Mouse (Mus musculus) monocyte, adult 2 months (primary cell): ENCODE results near the gene Golga3.

Source experiments
- DNase-seq, 2 experiments: peaks; one replicate each; pipeline ENCODE4 v3.0.0; 2022; ENCODE audit warnings: low spot score in 2 of 2, low read depth in 1 of 2

Golga3 gene

DNA sequence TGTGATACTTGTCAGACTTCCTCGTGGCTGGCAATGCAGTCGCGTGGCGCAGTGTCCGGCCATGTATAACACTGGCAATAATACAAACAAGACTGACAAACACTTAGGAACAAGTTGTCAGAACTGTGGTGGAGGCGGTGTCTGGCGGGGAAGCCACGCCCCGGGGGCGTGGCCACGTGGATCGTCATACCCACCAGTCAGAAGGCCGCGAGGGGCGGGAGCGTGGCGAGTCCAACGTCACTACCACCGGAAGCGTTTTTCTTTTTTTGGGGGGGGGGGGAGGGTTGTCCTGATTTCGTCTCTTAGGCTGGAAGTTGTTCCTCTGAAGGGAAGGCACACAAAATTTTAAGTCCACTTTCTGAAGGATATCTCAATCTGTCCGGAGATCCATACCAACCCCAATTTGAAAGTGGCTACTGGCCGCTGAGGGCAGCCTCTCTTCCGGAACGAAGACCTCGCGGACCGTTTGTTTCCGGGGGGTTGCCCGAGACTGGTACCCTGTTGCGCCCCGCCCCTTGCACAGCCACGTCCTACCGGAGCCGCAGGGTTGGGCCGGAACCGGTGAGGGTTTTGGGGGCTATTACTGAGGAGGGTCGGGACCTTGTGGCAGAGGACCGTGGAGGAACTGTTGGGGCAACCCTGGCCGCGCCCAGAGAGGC, at the start of gene Golga3:
Golga3 (plus strand) TSS at position 340 of the 659 bp plus-strand sequence.
- DNase-seq: peak; percentile 73 to 83

DNA sequence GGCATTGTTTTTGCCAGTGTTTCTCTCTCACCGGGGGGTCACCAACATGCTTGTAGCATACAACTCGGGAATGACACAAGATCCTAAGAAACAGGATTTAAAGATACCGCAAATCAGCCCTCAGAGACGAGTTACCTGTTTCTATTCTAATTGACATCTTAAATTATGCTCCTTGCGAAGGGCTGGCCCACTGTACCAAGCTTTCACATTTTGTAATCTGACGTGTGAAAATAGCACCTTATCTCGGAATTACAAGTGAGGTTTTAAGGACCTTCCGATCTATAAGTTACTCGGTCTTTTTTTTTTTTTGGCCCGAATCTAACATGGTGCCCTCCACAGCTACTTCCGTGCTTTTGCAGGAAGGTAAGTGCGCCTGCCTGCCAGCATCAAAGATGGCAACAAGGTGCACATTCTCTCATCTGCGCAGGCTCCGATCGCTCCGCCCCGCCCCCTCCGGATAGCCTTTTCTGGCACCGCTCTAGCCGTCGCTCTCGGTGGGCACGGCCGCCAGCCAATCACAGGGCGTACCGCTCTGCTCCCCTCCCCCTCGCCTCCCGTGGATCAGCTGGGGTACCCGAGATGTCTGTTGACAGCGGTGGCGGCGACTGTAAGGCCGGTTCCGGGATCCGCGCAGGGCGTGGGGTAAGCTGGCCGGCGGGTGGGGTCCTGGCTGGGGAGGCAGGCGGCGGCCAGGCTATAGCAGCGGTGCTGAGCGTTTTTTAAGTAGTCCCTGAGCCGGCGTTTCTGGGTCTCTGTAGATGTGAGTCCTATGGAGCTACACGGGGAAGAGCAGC, 41.0 kb upstream of the Golga3 start, which contains the start of gene Chfr:
Chfr (plus strand) TSS at position 550 of the 794 bp plus-strand sequence.
- DNase-seq: peak; percentile 97 to 98

DNA sequence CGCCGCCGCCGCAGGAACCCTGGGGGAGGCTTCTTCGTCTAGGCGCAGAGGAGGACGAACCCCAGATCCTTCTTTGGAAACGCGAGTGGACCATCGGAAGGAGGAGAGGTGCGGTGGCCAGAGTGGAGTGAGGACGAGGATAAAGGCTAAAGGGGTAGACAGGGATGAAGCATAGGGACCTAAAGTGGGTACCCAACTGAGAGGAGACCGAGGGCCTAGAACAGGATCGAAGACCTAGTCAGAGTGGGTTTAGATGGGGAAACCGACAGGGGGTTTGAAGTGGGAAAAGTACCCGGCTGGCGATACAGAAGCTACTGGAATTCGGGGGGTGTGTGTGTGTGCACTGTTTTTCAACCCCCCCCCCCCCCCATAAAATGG, 40.4 kb upstream of the Golga3 start:
- no peak for DNase-seq

DNA sequence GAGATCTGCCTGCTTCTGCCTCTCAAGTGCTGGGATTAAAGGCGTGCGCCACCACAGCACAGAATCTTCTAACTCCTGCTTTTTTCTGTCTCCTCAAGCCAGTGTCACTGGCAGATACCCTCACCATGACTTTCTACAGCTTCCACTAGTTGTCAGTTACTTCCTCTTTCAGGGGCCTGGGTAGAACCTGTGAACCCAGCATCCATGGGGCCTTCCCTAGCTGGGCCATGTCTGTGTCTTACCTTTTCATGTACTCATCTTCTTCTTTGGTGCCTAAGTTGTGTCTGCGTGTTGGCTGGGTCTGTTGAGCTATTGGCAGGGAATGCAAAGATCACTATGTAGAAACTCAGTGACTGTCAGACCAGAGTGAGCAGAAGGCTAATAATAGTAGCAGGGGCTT, 38.7 kb upstream of the Golga3 start:
- no peak for DNase-seq

DNA sequence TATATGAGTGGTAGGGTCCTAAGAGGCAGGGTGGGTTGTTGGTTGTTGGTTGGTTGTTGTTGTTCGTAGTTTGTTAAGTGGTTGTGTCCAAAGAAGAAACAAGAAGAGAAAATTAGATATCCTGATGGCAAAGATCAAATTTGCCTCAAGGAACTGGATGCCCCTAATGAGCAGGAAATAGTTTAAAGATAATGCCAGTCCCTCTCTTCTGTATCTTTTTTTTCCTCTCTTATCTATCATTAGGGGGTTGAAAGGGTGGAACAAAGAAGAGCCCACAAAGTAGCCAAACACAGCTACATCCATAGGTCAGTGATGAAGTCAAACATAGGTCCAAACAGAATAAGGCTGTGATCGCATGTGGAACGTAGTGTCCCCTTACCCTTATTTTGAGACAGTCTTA, 37.2 kb upstream of the Golga3 start:
- no peak for DNase-seq

DNA sequence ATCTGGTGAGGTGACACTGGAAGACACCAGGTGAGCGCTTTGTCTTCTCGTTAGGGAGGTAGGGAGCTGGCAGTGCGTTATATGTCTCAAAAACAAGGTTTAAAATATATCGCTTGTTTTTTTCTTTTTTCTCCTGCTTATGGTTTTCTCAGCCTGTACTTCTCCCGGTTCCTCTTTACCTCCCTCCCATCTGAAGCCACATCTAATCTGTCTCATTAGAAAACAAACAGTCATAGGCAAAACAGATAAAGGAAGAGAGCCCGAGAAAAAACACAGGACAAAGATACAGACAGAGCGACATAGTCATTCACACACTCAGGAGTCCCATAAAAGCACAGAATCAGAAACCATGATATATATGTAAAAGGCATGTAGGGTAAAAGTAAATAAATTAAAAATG, 36.1 kb upstream of the Golga3 start:
- no peak for DNase-seq

DNA sequence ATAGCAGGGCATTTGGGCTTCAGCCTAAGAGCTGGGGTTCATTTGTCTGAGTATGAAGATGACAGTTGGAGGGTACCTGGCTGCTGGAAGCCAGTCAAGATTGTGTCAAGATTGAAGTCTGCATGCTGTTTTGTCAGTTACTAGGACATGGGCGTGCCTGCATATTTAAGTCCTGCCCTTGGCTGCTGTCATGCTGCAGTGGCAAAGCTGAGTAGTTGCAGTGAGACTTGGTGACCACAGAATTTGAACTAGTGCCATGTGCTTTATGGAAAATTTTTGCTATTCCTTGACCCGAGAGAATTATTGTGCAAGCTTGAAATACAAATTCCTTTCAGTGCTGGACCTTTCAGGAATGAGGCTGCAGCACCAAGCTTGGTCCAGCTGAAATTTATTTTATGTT, 34.2 kb upstream of the Golga3 start:
- no peak for DNase-seq

DNA sequence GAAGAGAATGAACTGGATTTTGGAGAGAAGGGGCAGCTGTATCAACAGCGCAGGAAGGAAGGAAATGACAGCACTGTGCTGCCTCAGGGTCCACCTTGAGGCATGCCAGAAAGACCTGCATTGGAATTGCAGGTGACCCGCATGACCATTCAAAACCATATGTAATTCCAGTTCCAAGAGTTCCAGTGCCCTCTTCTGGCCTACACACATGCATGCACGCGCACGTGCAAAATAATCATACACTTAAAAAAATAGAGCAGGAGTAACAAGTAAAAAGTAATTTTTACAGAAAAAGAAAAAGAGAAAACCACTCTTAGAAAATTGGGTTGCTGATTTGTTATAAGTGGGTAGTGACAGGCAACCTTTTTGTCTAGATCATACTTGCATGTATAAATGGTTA, 33.5 kb upstream of the Golga3 start:
- DNase-seq: no peak

DNA sequence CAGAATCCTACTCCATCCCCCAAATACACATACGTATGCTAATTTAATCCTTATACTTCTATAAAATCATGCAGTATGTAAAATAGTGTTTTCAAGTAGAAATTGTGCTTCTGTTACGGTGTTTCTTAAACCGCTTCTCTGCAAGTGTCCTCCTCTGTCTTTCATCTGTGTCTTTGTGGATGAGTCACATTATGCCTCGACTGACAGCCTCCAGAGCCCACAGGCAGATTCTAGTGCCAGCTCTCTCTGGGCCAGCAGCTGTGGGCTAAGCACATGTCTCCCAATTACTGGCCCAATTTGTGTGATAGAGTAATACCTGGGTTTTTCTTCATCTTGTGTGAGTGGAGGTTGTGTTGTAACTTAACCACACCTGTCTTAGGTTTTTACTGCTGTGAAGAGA, 7.1 kb upstream of the Golga3 start:
- no peak for DNase-seq

DNA sequence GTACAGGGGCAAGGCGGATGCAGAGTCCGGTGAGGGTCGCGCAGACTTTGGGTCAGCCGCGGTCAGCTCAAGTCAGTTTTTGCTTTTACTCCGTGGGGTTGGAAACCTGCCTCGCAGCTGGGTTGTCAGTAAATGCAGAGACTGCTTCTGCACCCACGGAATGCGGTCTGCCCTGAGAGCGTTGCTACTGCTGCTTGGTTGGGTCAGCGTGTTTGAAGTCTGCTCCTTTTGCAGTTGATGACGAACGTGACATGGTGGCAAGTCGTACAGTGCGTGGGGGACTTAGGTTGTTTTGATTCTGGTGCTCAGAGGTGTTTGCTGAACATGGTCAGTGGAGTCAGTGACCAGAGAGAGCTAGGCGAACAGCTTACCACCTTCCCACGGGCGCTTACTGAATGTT, 520 bp downstream of the Golga3 start:
- no peak for DNase-seq

DNA sequence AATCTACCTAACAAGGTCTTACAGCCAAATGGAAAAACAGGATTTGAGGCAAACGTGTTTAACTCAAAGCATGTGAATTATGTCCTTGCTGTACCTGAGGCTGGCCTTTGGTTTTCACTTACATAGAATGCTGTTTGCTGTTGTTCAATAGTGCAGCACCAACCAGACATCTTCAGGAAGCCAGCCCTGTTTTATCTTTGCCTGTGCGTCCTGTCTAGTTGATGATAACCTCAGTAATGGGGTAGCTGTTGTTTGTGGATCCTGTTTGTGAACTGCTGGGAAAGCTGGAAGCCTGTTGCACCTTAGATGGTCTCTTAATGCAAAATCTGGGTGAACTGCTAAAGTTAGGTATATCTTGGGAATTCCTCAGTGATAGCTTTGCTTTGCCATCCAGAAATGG, 2.1 kb downstream of the Golga3 start:
- DNase-seq: no peak

DNA sequence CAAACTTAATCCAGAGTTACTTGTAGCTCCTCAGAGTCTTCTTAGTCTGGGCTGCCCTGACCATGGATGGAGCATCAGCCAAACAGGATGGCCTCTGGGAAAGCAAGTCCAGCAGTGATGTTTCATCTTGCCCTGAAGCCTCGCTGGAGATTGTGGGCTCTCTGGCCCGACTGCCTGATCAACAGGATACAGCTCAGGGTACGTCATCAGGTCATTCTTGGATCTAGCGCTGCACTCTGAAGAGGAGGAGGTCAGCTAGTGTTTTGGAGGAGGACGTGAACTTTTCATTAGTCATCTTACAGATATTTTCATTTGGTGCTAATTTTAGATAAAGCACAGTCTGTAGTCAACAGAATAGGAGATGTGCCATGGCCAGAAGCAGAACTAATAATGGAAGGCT, 5.2 kb downstream of the Golga3 start:
- DNase-seq: no peak

DNA sequence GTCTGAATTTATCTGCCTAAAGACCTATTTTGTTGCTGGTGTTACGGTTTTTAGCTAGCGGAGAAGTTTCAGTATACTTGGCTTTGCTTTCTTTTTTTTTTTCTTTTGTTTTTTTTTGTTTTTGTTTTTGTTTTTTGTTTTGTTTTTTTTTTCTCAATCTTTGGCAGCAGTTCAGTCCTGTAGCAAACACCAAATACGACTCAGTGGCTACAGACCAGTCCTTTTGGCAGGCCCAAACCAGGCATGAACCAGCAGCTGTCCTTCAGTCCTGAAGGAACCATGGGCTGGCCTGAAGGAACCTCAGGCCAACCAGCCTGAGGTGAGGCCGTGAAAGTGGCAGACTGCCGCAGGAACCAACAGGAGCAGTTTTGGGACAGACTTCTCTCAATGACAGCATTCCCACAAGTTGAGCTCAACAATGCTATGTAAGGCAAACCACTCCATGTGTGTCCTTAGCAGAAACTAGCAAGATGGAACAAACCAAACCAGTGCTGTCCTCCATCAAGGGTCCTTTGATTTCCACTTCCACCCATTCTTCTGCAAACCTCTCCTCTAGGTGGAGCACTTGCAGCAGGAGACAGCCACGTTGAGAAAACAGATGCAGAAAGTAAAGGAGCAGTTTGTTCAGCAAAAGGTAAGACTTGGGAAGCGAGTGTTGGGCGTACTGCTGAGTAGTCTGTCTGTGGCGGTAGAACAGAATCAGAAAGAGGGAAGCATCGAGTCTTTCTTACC, 26.8 kb downstream of the Golga3 start:
- no peak for DNase-seq

DNA sequence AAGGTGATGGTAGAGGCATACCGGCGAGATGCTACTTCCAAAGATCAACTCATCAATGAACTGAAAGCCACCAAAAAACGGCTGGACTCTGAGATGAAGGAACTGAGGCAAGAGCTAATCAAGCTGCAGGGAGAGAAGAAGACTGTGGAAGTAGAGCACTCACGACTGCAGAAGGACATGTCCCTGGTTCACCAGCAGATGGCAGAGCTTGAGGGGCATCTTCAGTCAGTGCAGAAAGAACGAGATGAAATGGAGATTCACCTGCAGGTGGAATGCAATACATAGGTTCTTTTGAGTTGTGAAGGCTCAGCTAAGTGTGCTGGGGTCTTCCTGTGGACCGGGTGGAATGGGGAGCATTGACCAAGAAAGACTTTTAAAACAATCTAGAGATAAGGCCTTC, 28.3 kb downstream of the Golga3 start:
- no peak for DNase-seq

DNA sequence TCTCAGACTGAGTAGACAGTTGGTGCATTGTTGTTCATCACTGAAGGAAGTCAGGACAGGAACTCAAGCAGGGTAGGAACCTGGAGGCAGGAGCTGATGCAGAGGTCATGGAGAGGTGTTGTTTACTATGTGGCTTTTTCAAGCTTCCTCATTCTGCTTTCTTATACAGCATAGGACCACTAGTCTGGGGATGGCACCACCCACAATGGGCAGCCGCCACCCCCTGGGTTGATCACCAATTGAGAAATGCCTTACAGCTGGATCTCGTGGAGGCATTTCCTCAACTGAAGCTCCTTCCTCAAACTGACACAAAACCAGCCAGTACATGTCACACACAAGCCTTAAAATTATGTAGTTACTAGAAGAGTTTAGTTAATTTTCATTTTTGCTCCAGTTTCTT, 34.8 kb downstream of the Golga3 start:
- peak; percentile 54 to 68 for DNase-seq

DNA sequence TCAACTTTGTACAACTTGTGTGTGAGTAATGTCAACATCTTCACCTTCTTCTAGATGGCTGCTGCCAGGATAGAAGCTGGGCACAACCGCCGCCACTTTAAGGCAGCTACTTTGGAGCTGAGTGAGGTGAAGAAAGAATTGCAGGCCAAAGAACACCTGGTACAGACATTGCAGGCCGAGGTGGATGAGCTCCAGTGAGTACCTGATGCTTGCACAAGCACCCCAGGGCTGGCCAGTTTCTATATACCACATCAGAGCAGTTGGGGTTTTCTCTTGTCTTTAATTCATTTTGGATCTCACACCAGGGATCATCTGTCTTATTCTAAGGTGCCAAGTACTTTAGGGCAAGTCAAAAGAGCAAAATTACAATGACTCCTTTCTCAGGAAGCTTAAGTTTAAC, 40.3 kb downstream of the Golga3 start:
- no peak for DNase-seq

DNA sequence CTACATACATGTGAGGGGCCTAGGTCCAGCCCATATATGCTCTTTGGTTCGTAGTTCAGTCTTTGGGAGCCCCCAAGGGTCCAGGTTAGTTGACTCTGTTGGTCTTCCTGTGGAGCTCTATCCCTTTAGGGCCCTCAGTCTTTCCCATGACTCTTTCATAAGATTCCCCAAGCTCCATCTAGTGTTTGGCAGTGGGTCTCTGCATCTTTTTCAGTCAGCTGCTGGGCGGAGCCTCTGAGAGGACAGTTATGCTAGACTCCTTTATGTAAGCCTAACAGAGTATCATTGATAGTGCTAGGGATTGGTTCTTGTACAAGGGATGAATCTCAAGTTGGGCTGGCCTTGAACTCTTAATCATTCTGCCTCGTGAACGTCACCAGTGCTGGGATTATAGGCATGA, 43.8 kb downstream of the Golga3 start:
- DNase-seq: no peak

DNA sequence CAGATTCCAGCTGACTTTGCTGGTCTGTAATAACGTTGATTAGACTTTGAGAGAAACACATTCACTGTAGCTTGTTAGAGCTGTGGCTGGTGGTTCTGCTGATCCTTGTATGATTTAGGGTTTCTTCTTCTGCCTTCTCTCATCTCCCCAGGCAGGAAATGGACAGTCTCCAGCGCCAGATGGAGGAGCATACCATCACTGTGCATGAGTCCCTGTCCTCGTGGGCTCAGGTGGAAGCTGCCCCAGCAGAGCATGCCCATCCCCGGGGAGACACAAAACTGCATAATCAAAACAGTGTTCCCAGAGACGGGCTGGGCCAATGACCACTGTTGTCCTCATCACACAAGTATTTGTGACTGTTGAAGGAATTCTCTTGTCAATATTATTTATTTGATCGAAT, 46.3 kb downstream of the Golga3 start:
- DNase-seq: no peak

DNA sequence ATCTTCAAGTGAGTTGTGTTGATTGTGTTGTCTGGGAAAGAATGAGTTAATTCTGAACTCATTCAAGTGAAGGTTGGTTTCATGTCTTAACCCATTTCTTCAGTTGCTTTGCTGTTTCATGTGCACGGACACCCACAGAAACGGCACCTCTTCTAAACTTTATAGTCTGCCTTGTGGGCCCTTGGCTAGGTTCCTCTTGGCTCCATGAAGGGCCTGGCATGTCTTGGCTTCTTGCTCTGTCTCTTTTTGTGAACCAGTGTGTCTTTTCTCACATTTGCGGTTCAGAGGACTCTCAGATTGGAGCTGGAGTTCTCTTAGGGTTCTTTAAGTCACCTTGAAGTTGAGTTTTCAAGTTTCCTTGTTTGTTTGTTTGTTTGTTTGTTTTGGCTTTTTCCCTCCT, 48.6 kb downstream of the Golga3 start:
- no peak for DNase-seq

DNA sequence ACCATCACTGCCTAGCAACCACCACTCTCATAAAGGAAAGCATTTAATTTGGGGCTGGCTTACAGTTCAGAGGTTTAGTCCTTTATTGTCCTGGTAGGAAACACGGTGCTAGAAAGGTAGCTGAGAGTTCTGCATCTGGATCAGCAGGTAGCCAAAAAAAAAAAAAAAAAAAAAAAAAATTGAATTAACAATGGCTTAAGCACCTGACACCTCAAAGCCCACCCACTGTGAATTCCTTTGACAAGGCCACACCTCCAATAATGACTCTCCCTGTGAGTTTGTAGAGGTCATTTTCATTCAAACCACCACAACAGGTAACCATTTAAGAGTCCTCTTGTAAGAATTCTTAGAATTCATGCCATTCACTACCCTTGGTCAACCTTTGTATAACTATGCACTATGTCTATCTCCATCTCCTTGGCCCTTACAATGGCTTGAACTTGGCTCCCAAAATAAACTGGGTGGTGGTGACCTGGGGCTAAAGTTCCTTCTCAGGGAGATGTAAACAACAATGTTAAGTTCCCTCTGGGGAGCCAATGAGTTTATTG, 50.9 kb downstream of the Golga3 start:
- no peak for DNase-seq

DNA sequence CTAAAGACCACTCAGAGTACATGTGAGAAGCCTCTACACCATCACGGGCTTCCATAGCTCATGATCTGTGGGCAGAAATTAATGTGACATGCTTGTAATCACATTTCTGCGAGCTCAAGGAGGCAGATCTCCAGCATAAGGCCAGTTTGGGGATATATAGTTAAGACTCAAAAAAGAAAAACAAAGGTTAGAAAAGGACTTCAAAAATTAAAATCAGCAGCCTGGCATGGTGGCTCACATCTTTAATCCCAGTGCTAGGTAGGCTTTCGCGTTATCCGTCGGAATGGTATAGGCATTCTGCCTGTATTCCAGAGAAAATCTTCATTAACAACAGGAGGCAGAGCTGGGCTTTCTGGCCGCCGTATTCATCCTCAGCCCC, 53.9 kb downstream of the Golga3 start:
- no peak for DNase-seq
